ENCODE assay signal across 14 mouse cellular contexts in genomic region chr1:43224943-43225342, GRCm38 (mm10). TPM values are rescaled to one million over a fixed set of nuclear protein-coding genes. Genes with fewer than 3 reads are reported as not detected.
DNase-seq lines count a peak whose midpoint lies in the region; ATAC-seq and TF ChIP-seq lines count a peak whose summit lies in the region.
"Had no signal": no experiment of that assay in that cellular context is flagged by ENCODE, and none has a peak within 500 bp of the region (broad histone marks: within the 10 kb centered on the region; RNA-seq: fewer than 3 reads in every experiment).

No protein-coding gene starts in this region.

- no peaks in the 10 kb centered on the region for H3K79me2 ChIP-seq in CH12.LX (replicated peaks; ENCODE audit: control insufficient read depth, extremely low read depth, insufficient read depth, poor library complexity, severe bottlenecking)

- H3K27ac ChIP-seq in CH12.LX (ENCODE audit: insufficient read depth, low read depth): no peak overlapping the region
- H3K27ac ChIP-seq: hindbrain, embryonic 12.5 days had no signal

- ATAC-seq in inflammation-experienced regulatory T-cells, adult 6 months: peak; percentile 36
- ATAC-seq: forebrain, embryonic 14.5 days had no signal

- peak overlapping the region; percentile 55; the same call in 1 of the 2 replicates for H3K4me2 ChIP-seq in CH12.LX (ENCODE audit: insufficient read depth, low read depth, poor library complexity, severe bottlenecking)
- H3K4me2 ChIP-seq: heart, embryonic 13.5 days; hindbrain, embryonic 12.5 days; lung, embryonic 14.5 days had no signal

- no peak overlapping the region for H3K4me3 ChIP-seq in CH12.LX (replicated peaks in 1 of 3; ENCODE audit: low read depth in 2 of 3, low read length in 2 of 3, poor library complexity in 1 of 3)
- H3K4me3 ChIP-seq: heart, embryonic 13.5 days; hindbrain, embryonic 12.5 days had no signal

- TF ChIP-seq RAD21 in CH12.LX (IDR thresholded peaks at IDR 0.05; ENCODE audit: low read depth, low read length): no peak

- DNase-seq in 3T3-L1 (ENCODE audit: low read depth, low spot score) (peak; percentile 42), CH12.LX (ENCODE audit: extremely low read depth) (no peak)
- DNase-seq in kidney, postnatal 10 days: peak; percentile 18
- no peak for DNase-seq in layer of hippocampus, postnatal 14 days (ENCODE audit: low spot score in 2 of 2)
- DNase-seq in frontal cortex, postnatal 10 days (ENCODE audit: low spot score in 2 of 2): no peak
- no peak for DNase-seq in thymus, postnatal 14 days
- DNase-seq in heart, adult 9 months (ENCODE audit: low spot score in 2 of 2): no peak
- DNase-seq: adrenal gland, postnatal 10 days; cerebellum, adult 9-11 months; lung, embryonic 14.5 days had no signal

- no peaks in the 10 kb centered on the region for H3K9me3 ChIP-seq in CH12.LX (replicated peaks; ENCODE audit: low read length)
- H3K9me3 ChIP-seq: heart, embryonic 13.5 days; hindbrain, embryonic 12.5 days had no signal

- no peak for TF ChIP-seq CTCF in CH12.LX (conservative IDR thresholded peaks at IDR 0.05 in 1 of 2, IDR thresholded peaks at IDR 0.05 in 1 of 2; ENCODE audit: low read depth in 2 of 2, low read length in 2 of 2)

- dilution Hi-C loops in CH12.LX (cut with MboI; ENCODE audit: extremely low pct_ligation_motif_present, extremely low pct_unique_long_range_greater_than_20kb, low sequenced_read_pairs): no loop called here

- no peak overlapping the region for H3K9ac ChIP-seq in CH12.LX (ENCODE audit: insufficient read depth, low read depth)
- H3K9ac ChIP-seq: heart, embryonic 13.5 days; hindbrain, embryonic 12.5 days; lung, embryonic 14.5 days had no signal

- no peak for TF ChIP-seq EP300 in CH12.LX (IDR thresholded peaks at IDR 0.05; ENCODE audit: low read length)

- in situ Hi-C loops in CH12.LX (cut with MboI; ENCODE audit: low pct_ligation_motif_present, low pct_unique_long_range_greater_than_20kb, low sequenced_read_pairs): no loop called here

- TF ChIP-seq POLR2A in CH12.LX (IDR thresholded peaks at IDR 0.05; ENCODE audit: low read depth, low read length): no peak

- no peaks in the 10 kb centered on the region for H3K27me3 ChIP-seq in CH12.LX (replicated peaks)
- H3K27me3 ChIP-seq: heart, embryonic 13.5 days; hindbrain, embryonic 12.5 days had no signal

- peaks cover 0 to 18% of the 10 kb centered on the region in 2 experiments; a peak in 2 of 4 replicates for H3K4me1 ChIP-seq in CH12.LX (ENCODE audit: control insufficient read depth in 1 of 2, insufficient read depth in 2 of 2)
- H3K4me1 ChIP-seq: hindbrain, embryonic 12.5 days had no signal

- H3K36me3 ChIP-seq in CH12.LX (replicated peaks in 1 of 2; ENCODE audit: control insufficient read depth in 1 of 2, insufficient read depth in 1 of 2, low read length in 1 of 2): no peaks in the 10 kb centered on the region
- H3K36me3 ChIP-seq: heart, embryonic 13.5 days; hindbrain, embryonic 12.5 days had no signal

TF ChIP-seq in CH12.LX, 34 proteins besides CTCF, POLR2A, EP300 and RAD21:
- TF ChIP-seq MEF2A (IDR thresholded peaks at IDR 0.05; ENCODE audit: borderline replicate concordance, low read depth, low read length) (no peak), TBP (conservative IDR thresholded peaks at IDR 0.05; ENCODE audit: low read depth, low read length) (no peak), KAT2A (IDR thresholded peaks at IDR 0.05; ENCODE audit: insufficient replicate concordance, low read length) (no peak), MAFK (IDR thresholded peaks at IDR 0.05; ENCODE audit: insufficient replicate concordance, low read length) (no peak), ZC3H11A (IDR thresholded peaks at IDR 0.05; ENCODE audit: low read depth, low read length) (no peak), CHD2 (IDR thresholded peaks at IDR 0.05; ENCODE audit: low read length) (no peak), MAZ (IDR thresholded peaks at IDR 0.05; ENCODE audit: low read depth, low read length) (no peak), USF2 (conservative IDR thresholded peaks at IDR 0.05; ENCODE audit: low read depth, low read length) (no peak), JUND (conservative IDR thresholded peaks at IDR 0.05; ENCODE audit: low read depth, low read length) (no peak), GABPA (IDR thresholded peaks at IDR 0.05; ENCODE audit: insufficient replicate concordance, low read depth, low read length) (no peak), TCF12 (IDR thresholded peaks at IDR 0.05; ENCODE audit: low read depth, low read length) (no peak), ETS1 (conservative IDR thresholded peaks at IDR 0.05; ENCODE audit: low read depth, low read length) (no peak), ELF1 (IDR thresholded peaks at IDR 0.05; ENCODE audit: low read depth, low read length) (no peak), IRF4 (IDR thresholded peaks at IDR 0.05; ENCODE audit: low read depth, low read length) (no peak), USF1 (IDR thresholded peaks at IDR 0.05; ENCODE audit: low read depth, low read length) (no peak), HCFC1 (IDR thresholded peaks at IDR 0.05; ENCODE audit: low read depth, low read length) (no peak), ZNF384 (IDR thresholded peaks at IDR 0.05; ENCODE audit: low read depth, low read length) (no peak), NELFE (IDR thresholded peaks at IDR 0.05; ENCODE audit: low read depth, low read length) (no peak), BHLHE40 (IDR thresholded peaks at IDR 0.05; ENCODE audit: low read depth, low read length) (no peak)
TF ChIP-seq in CH12.LX: peak in this region for 0.

RNA-seq across cellular contexts. Expression of gene Fhl2, which starts 28.2 kb away (rescaled TPM):
- total RNA-seq in CH12.LX (2012; rRNA removed) (0.21 TPM in 1 of 2 replicates, not detected in the other), CH12.LX (2014; rRNA removed) (0.13 TPM in 1 of 2 replicates, not detected in the other)
- 0.14 TPM in 1 of 2 replicates, not detected in the other for polyA plus RNA-seq in CH12.LX (2012; ENCODE audit: insufficient read length, low read depth)
- polyA plus RNA-seq in inflammation-experienced regulatory T-cells, adult 6 months (2017; shearing (Covaris generic)): 1 to 10 TPM; 1.5 to 5.8 (median 2.8) TPM
- total RNA-seq in layer of hippocampus, postnatal 14 days (2021): 10 to 100 TPM; 43.5 to 46.4 TPM

Comparison
In these comparisons a context has a peak if more than half of its experiments do, and no peak if none do; other contexts are left out.
1. DNase-seq: peak in 3T3-L1 (single experiment) and kidney, postnatal 10 days (single experiment); none in CH12.LX (single experiment), layer of hippocampus, postnatal 14 days (0 of 2), frontal cortex, postnatal 10 days (0 of 2), thymus, postnatal 14 days (single experiment) and heart, adult 9 months (0 of 2).
2. RNA of gene Fhl2, which starts 28.2 kb away (total RNA-seq): 43.5 to 46.4 TPM in layer of hippocampus, postnatal 14 days; 0.13 to 0.21 TPM in CH12.LX; every median in the first group is over 10 times any median in the second.